Mouse (Mus musculus) adipose tissue, adult 10 weeks (tissue): ENCODE data around the gene Mmp11. TPM values are rescaled to one million over a fixed set of nuclear protein-coding genes. Genes with fewer than 3 reads are reported as not detected.

Source experiments
- polyA plus RNA-seq: library from polyadenylated mRNA; stranded (reverse); fragments of 350-450 nt; fragmentation: Illumina TruSeq; extraction: RNeasy Lipid Tissue Mini Kit (QIAGEN cat#74804); gene quantifications from one replicate; pipeline ENCODE4 v1.2.3, GENCODE M21; 2014; ENCODE audit warnings: low read depth, low replicate concordance

The Mmp11 gene
- polyA plus RNA-seq, result 9.3 TPM

GRCm38 (mm10) chr10:75935680-75936541, at the start of gene Mmp11:
TSS of gene Mmp11 (minus strand) at chr10:75936496.

GRCm38 (mm10) chr10:75954381-75954811, 18.1 kb upstream of the Mmp11 start, which contains the start of gene Gm5134:
TSS of gene Gm5134 (plus strand) at chr10:75954514.

GRCm38 (mm10) chr10:75942736-75943477, 6.6 kb upstream of the Mmp11 start, which contains the start of gene Vpreb3:
TSS of gene Vpreb3 (plus strand) at chr10:75943057.

GRCm38 (mm10) chr10:75940520-75940919, 4.2 kb upstream of the Mmp11 start, which contains the start of gene Gm867:
TSS of gene Gm867 (minus strand) at chr10:75940672.

GRCm38 (mm10) chr10:75932891-75933290, 3.4 kb downstream of the Mmp11 start, which contains the start of gene Chchd10:
TSS of gene Chchd10 (plus strand) at chr10:75933130.

GRCm38 (mm10) chr10:75921026-75921725, 15.1 kb downstream of the Mmp11 start, which contains the start of gene Smarcb1:
TSS of gene Smarcb1 (minus strand) at chr10:75921617.

GRCm38 (mm10) chr10:75893089-75893750, 43.1 kb downstream of the Mmp11 start, which contains the start of gene Derl3:
TSS of gene Derl3 (plus strand) at chr10:75893413.

Other genes with a start within 250 kb of the Mmp11 start
- 23.1 TPM for gene Cabin1, start 172.2 kb downstream of the Mmp11 start, polyA plus RNA-seq
- gene Ddt, start 163.1 kb downstream of the Mmp11 start, polyA plus RNA-seq, result 109 TPM
- gene Gm20441, start 155.5 kb downstream of the Mmp11 start, polyA plus RNA-seq, result not detected
- 112 TPM for gene Gstt3, start 155.1 kb downstream of the Mmp11 start, polyA plus RNA-seq
- gene Gstt1, start 137.9 kb downstream of the Mmp11 start, polyA plus RNA-seq, result 99.2 TPM
- gene Gstt4, start 114.0 kb downstream of the Mmp11 start, polyA plus RNA-seq, result 10.3 TPM
- gene Gstt2, start 99.1 kb downstream of the Mmp11 start, polyA plus RNA-seq, result 66.6 TPM
- 195 TPM for gene Mif, start 76.3 kb downstream of the Mmp11 start, polyA plus RNA-seq
- 86.2 TPM for gene Derl3, start 43.1 kb downstream of the Mmp11 start, polyA plus RNA-seq
- 52.3 TPM for gene Smarcb1, start 14.9 kb downstream of the Mmp11 start, polyA plus RNA-seq
- 104 TPM for gene Chchd10, start 3.4 kb downstream of the Mmp11 start, polyA plus RNA-seq
- gene Gm867, start 4.2 kb upstream of the Mmp11 start, polyA plus RNA-seq, result 3.2 TPM
- 0.93 TPM for gene Vpreb3, start 6.6 kb upstream of the Mmp11 start, polyA plus RNA-seq
- 0.34 TPM for gene Gm5134, start 18.0 kb upstream of the Mmp11 start, polyA plus RNA-seq
- 5.1 TPM for gene Zfp280b, start 96.2 kb upstream of the Mmp11 start, polyA plus RNA-seq
- not detected for gene Slc5a4b, start 174.5 kb upstream of the Mmp11 start, polyA plus RNA-seq
- not detected for gene Slc5a4a, start 211.0 kb upstream of the Mmp11 start, polyA plus RNA-seq